Mouse (Mus musculus): Measurements from ENCODE around the gene Bola2.
"Not testable (repeated sequence)": the region's sequence is repeated elsewhere in the genome, so short reads cannot be mapped to it uniquely, and the experiment has no call there.

DNA sequence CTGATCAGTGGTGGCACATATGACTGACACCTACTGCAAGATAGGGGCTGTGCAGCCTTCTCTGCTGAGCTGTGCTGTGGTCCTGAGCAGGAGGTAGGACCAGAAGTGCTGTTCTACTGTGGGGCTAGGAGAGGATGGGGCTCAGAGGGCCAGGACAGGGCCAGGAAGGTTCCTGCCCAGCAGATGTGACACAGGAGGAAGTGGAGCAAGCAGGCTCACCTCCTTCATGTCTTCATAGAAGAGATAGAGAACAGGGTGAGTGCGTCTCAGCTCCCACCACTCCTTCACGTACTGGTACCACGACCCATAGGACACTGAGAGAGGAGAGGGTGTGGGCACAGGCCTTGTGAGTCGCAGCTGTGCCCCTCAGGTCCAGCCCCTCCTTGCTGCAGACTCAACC lies 7.0 kb upstream of the Bola2 start:
- not testable (repeated sequence) for TF ChIP-seq ZNF384 (IDR thresholded peaks at IDR 0.05; ENCODE audit: low read depth, low read length); UBTF (IDR thresholded peaks at IDR 0.05; ENCODE audit: borderline replicate concordance, insufficient read depth, low read depth, low read length); POLR2A (IDR thresholded peaks at IDR 0.05; ENCODE audit: control insufficient read depth in 1 of 2, insufficient read depth in 1 of 2, low read depth in 1 of 2, low read length in 2 of 2, poor library complexity in 1 of 2); CTCF (IDR thresholded peaks at IDR 0.05 in 2 of 3, conservative IDR thresholded peaks at IDR 0.05 in 1 of 3; ENCODE audit: control insufficient read depth in 1 of 3, insufficient read depth in 1 of 3, low read depth in 2 of 3, low read length in 3 of 3, poor library complexity in 1 of 3, severe bottlenecking in 1 of 3); RCOR1 (IDR thresholded peaks at IDR 0.05; ENCODE audit: low read depth, low read length); BHLHE40 (IDR thresholded peaks at IDR 0.05; ENCODE audit: borderline replicate concordance, low read depth, low read length); EP300 (IDR thresholded peaks at IDR 0.05; ENCODE audit: low read depth in 1 of 2, low read length in 2 of 2)

All from MEL (cell line).